Mouse (Mus musculus) cerebellum, postnatal 4 days (tissue): ENCODE measurements at regions not wholly inside any gene's neighbourhood (a gene's known extent, or its start where the extent isn't known, plus 50 kb on each side); places are given as distances from the start of the nearest gene placed in this dataset.

Source experiments
- DNase-seq, 2 experiments: peaks; one replicate each; pipeline ENCODE4 v3.0.0; 2022; ENCODE audit warnings: low spot score in 2 of 2, mixed read lengths in 1 of 2

DNA sequence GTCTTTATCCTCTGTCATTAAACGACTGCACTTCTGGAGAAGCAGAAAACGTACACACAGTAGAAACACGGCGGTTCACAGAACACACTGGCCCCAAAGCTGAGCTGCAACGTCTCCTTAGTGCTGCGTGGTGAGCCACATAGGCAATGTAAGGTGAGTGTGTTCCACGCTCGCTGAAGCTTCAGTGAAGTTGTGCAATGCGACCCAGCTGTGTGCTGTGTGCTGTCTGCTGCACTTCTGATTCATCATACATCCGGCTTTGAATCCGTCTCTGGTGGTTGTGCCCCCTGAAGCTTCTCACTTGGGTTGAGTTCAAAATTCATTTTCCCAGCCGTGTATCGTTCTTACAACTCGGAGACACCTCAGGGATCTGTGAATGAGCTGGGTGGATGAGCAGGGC is 250.6 kb downstream of the Uaca start:
- DNase-seq, result no peak

DNA sequence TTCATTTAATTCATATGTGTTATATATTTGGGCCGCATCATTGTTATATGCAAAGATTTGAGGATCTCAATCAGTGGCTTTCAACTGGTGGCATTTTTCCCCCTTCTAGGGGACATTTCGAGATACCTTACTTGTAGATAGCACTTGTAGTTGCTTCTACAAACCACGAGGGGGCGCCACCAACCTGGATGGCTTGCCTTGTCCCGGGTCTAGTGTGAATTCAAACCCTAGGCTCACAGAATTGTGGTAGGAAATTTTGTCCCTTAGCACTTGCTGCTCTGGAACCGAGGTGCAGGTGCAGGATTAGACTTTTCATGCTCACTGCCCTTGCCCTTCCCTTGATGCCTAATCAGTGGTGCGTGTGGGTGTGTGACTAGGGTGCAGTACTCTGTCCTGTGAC is 252.2 kb downstream of the Uaca start:
- peak; percentile 64 to 80 for DNase-seq

DNA sequence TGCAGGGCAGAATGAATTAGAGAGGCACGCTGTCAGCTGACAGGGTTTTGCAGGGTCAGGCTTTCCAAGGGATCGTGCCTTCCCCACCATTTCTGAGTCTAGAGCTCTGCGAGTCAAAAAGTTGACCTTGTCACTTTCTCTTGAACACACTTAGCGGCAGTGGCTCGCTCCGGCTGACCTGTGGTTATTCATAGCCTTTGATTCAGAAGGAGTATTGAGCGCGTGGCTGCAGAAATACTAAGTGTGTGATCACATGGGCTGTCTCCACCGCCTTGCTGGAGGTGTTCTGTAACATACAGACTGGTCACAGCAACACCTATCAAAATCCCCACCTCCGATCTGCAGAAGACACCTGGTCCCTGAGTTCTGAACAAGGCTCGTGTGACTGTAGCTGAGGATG is 252.9 kb downstream of the Uaca start:
- no peak for DNase-seq

- no peak for DNase-seq
Measured at GRCm38 (mm10) chr9:61048576-61048975, 254.2 kb downstream of the Uaca start.

GRCm38 (mm10) chr9:61052621-61053020 is 258.3 kb downstream of the Uaca start:
- no peak for DNase-seq

GRCm38 (mm10) chr9:61054427-61054826 is 260.1 kb downstream of the Uaca start:
- no peak for DNase-seq

DNA sequence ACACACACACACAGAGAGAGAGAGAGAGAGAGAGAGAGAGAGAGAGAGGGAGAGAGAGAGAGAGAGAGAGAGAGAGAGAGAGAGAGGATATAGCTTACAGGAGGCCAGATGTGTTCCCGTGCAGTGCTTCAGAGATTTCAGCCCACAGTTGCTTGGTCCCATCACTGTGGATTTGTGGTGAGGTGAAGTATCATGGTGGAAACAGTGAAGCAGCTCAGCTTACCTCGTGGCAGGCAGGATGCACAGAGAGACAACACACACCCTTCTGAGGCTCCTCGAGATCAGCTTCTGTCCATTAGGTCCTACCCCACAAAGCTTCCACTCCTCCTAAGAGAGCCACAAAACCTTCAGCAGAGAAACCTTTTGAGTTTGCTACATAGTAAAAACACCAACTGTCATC is 261.1 kb downstream of the Uaca start:
- no peak for DNase-seq

DNA sequence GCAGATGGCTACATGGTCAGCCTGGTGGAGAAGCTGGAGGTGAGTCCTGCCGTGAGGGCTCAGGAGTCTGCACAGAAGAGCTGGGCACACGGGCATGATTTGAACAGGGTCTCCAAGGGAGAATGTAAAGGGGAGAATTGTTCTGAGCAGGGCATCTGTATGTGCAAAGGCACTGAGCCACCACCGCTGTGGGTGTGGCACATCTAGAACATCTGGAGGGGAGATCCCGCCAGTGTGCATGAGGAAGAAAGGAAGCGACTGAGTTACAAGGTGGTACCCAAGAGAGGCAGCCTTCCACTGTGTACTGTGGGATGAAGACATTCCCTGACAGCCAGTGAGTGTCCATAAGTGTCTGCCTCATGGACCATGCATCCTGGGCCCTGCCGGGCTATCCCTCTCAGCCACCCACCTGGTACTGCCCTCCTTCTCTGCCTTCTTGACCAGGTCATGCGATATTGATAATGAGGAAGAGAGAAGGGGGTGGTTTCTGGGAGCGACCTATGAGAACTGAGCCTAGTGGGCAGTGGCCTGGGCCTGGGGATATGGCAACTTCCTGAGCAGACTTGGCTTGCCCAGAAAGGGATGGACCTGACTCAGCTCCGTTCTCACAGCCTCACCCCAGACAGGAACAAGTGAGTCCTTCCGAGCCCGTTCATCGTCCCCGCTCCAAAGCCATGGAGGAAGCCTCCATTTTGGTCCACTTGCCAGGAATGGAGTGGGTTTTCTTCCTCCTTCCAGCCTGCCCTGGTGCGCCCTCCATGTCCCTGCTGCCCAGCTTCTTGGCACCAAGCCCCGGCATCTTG is 261.8 kb downstream of the Uaca start:
- DNase-seq, result peak in 1 of 2 experiments; percentile 39

GRCm38 (mm10) chr9:61056731-61057270 is 262.5 kb downstream of the Uaca start:
- no peak for DNase-seq

GRCm38 (mm10) chr9:61059225-61059624 is 264.9 kb downstream of the Uaca start:
- no peak for DNase-seq

- DNase-seq, result no peak
Measured at GRCm38 (mm10) chr9:61060958-61061357, 266.6 kb downstream of the Uaca start.

- no peak for DNase-seq
Measured at GRCm38 (mm10) chr9:61064714-61065305, 270.5 kb downstream of the Uaca start.

GRCm38 (mm10) chr9:61069553-61070314 is 275.4 kb downstream of the Uaca start:
- DNase-seq, result no peak

- DNase-seq, result no peak
Measured at GRCm38 (mm10) chr9:61070315-61070707, 276.0 kb downstream of the Uaca start.

GRCm38 (mm10) chr9:61070861-61071260 is 276.5 kb downstream of the Uaca start:
- no peak for DNase-seq

- no peak for DNase-seq
Measured at GRCm38 (mm10) chr9:61073482-61073881, 279.1 kb downstream of the Uaca start.

GRCm38 (mm10) chr9:61075071-61075470 is 280.7 kb downstream of the Uaca start:
- DNase-seq, result no peak

GRCm38 (mm10) chr9:61077181-61077580 is 282.8 kb downstream of the Uaca start:
- DNase-seq, result no peak

DNA sequence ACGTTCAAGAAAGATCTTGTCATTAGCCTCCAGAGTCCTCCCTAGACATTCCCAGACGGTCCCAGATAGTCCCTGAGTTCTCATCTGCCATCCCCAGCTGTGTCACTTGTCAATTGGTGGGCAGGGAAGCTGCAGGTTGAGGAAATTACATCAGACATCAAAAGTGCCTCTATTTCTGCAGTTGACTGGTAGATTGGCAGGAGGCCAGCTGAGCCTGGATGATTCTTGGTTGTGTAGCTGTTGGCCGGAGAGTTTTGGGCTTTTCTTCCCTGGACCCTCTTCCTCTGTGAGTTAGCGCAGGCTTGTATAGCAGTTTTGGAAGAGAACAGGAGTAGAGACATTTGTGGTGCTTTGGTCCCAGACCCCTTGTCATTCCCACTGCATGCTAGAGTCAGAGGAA is 283.5 kb downstream of the Uaca start:
- no peak for DNase-seq

DNA sequence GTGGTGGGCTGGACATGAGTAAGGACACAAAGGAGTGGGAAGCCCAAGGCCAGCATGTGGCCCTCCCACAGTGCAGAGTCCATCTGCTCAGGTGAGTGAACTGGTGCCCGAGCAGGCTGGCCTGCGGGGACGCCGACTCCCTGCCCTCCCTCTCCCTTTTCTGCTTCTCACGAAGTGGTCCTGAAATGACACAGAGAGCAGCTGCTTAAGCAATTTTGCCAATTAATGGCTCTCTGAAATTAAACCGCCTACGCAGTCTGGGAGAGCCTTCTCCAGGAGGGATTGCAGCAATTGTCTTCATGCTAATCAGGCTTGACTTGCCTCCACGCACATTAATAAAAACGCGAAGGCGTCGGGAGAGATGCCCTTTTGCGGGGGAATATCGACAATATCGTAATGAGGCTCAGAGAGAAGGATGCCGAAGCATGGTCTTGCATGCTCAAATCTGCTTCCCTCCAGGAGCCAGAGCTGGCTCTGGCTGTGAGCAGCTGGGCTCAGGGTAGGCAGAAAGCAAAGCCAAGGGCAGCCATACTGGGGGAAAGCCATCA is 287.2 kb downstream of the Uaca start:
- peak in 1 of 2 experiments; percentile 26 for DNase-seq

GRCm38 (mm10) chr9:61084655-61085230 is 287.4 kb upstream of the Tle3 start:
- DNase-seq, result no peak

GRCm38 (mm10) chr9:61087035-61087434 is 285.1 kb upstream of the Tle3 start:
- no peak for DNase-seq
